Comparison of ENCODE assay signal across 21 mouse cellular contexts in the genomic region with DNA sequence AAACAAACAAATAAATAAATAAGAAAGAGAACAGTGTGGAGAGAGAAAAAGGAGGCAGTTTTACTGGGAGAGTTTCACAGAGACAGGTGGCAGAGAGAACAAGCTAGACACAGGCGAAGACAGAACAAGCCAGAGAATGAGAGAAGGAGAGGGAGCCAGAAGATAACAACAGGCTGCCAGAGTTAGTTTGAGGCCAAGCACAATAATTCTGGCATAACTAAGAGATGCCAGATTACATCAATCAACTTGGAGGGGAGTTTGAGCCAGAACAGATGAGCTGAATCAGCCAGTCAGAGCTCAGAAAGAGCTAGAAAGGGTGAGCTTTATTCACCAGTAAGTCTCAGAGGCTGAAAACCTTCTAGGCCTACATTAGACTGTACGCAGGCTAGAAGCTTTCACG. TPM values are rescaled to one million over a fixed set of nuclear protein-coding genes. Genes with fewer than 3 reads are reported as not detected.
DNase-seq lines count a peak whose midpoint lies in the region; ATAC-seq and TF ChIP-seq lines count a peak whose summit lies in the region.
"Had no signal": no experiment of that assay in that cellular context is flagged by ENCODE, and none has a peak within 500 bp of the region (broad histone marks: within the 10 kb centered on the region; RNA-seq: fewer than 3 reads in every experiment).

No protein-coding gene starts in this region.

- no peak overlapping the region for H3K9ac ChIP-seq in lung, postnatal 0 days (replicated peaks; ENCODE audit: low read depth)
- no peak overlapping the region for H3K9ac ChIP-seq in intestine, embryonic 16.5 days (ENCODE audit: low read depth, low read length)
- H3K9ac ChIP-seq: embryonic facial prominence, embryonic 12.5 days; forebrain, embryonic 12.5 days had no signal

- no peak for TF ChIP-seq CTCF in lung, postnatal 0 days (IDR thresholded peaks at IDR 0.05)

- 88% methylated on average over 3 of the region's 3 CpGs for WGBS in lung, postnatal 0 days
- WGBS in intestine, embryonic 16.5 days: 90% methylated on average over 3 of the region's 3 CpGs

- no peaks in the 10 kb centered on the region for H3K27me3 ChIP-seq in lung, postnatal 0 days (replicated peaks; ENCODE audit: insufficient read depth, low read length)
- no peaks in the 10 kb centered on the region for H3K27me3 ChIP-seq in intestine, embryonic 16.5 days (replicated peaks; ENCODE audit: control insufficient read depth, insufficient read depth, low read length)
- H3K27me3 ChIP-seq: CH12.LX; embryonic facial prominence, embryonic 12.5 days; forebrain, embryonic 12.5 days had no signal

- no peak for DNase-seq in lung, postnatal 0 days (ENCODE audit: low spot score)
- DNase-seq in lung, postnatal 14 days: no peak
- DNase-seq in NIH3T3 (ENCODE audit: low read depth): peak; percentile 30
- no peak for DNase-seq in cerebellum, postnatal 25 days
- DNase-seq: adrenal gland, adult 8-10 months; adrenal gland, postnatal 14 days; adrenal gland, postnatal 36 days; B cell, adult 2 months; cerebellum, adult 11-12 months; cerebellum, adult 8-10 months; cerebellum, adult 9-11 months; cerebellum, postnatal 14 days had no signal

- H3K4me3 ChIP-seq in lung, postnatal 0 days (ENCODE audit: low read depth, low read length): no peak overlapping the region
- no peak overlapping the region for H3K4me3 ChIP-seq in intestine, embryonic 16.5 days (ENCODE audit: low read length)
- H3K4me3 ChIP-seq: embryonic facial prominence, embryonic 10.5 days; embryonic facial prominence, embryonic 12.5 days; forebrain, embryonic 12.5 days had no signal

- peak overlapping the region; percentile 57; the same call in 1 of the 2 replicates for H3K27ac ChIP-seq in lung, postnatal 0 days (ENCODE audit: low read length)
- H3K27ac ChIP-seq in intestine, embryonic 16.5 days (ENCODE audit: low read length): no peak overlapping the region
- H3K27ac ChIP-seq: embryonic facial prominence, embryonic 10.5 days; embryonic facial prominence, embryonic 12.5 days; forebrain, embryonic 12.5 days had no signal

- no peak overlapping the region for H3K4me2 ChIP-seq in lung, postnatal 0 days (replicated peaks; ENCODE audit: low read depth, low read length)
- H3K4me2 ChIP-seq in intestine, embryonic 16.5 days (ENCODE audit: low read depth, low read length): no peak overlapping the region
- H3K4me2 ChIP-seq: embryonic facial prominence, embryonic 12.5 days; forebrain, embryonic 12.5 days had no signal

- no peaks in the 10 kb centered on the region for H3K4me1 ChIP-seq in lung, postnatal 0 days (ENCODE audit: insufficient read depth, low read depth, low read length)
- no peaks in the 10 kb centered on the region for H3K4me1 ChIP-seq in intestine, embryonic 16.5 days (ENCODE audit: control insufficient read depth, insufficient read depth, low read length)
- H3K4me1 ChIP-seq: embryonic facial prominence, embryonic 10.5 days; embryonic facial prominence, embryonic 12.5 days; forebrain, embryonic 12.5 days had no signal

- no peak for ATAC-seq in lung, postnatal 0 days
- ATAC-seq in intestine, embryonic 16.5 days: no peak
- ATAC-seq: CD4-positive, CD25-positive, alpha-beta regulatory T cell, adult 4 months; forebrain, embryonic 14.5 days; forebrain, embryonic 16.5 days had no signal

- H3K9me3 ChIP-seq in lung, postnatal 0 days (ENCODE audit: low read length): no peaks in the 10 kb centered on the region
- H3K9me3 ChIP-seq in intestine, embryonic 16.5 days (ENCODE audit: control insufficient read depth, low read length): no peaks in the 10 kb centered on the region
- H3K9me3 ChIP-seq: embryonic facial prominence, embryonic 10.5 days; embryonic facial prominence, embryonic 12.5 days; forebrain, embryonic 12.5 days; G1E had no signal

- H3K36me3 ChIP-seq in lung, postnatal 0 days (ENCODE audit: insufficient read depth, low read length): peaks cover 61% of the 10 kb centered on the region
- H3K36me3 ChIP-seq in intestine, embryonic 16.5 days (ENCODE audit: control insufficient read depth, insufficient read depth, low read length): peaks cover 59% of the 10 kb centered on the region

- no peak for TF ChIP-seq EP300 in lung, postnatal 0 days (IDR thresholded peaks at IDR 0.05)

RNA-seq across cellular contexts. Expression of a gene that starts 21.2 kb away (rescaled TPM):
- polyA plus RNA-seq in lung, postnatal 0 days (2015; fragmentation: Nextera tagmentation; extraction: Ambion mirVana): 19.6 and 19.8 TPM in 2 replicates
- polyA plus RNA-seq in intestine, embryonic 16.5 days (2015; fragmentation: Nextera tagmentation; extraction: Ambion mirVana): 5.7 and 6.6 TPM in 2 replicates
